Mouse (Mus musculus) MEL (cell line): ENCODE data around the gene Ndc1. TPM values are rescaled to one million over a fixed set of nuclear protein-coding genes. Genes with fewer than 3 reads are reported as not detected.

ENCODE experiments used
- DNase-seq: peaks from one replicate; pipeline ENCODE4 v3.0.0; 2011; ENCODE audit warnings: low read depth, low spot score
- H3K27ac ChIP-seq: 2 replicates; pipeline ENCODE4 v1.5.1; 2012; ENCODE audit warnings: low read depth, mild to moderate bottlenecking, control low read depth, low read length, moderate library complexity; ENCODE audit not compliant: control insufficient read depth
- H3K27me3 ChIP-seq, 2 experiments: fragments of 150-350 bp in 1 of 2; sonication (generic) in 1 of 2; 2 replicates each; pipeline ENCODE4 v1.6.1; 2012; ENCODE audit warnings: low read length in 2 of 2, mild to moderate bottlenecking in 2 of 2, improper control_type of control experiment in 1 of 2, moderate library complexity in 1 of 2; ENCODE audit not compliant: insufficient read depth in 2 of 2, control insufficient read depth in 1 of 2
- H3K36me3 ChIP-seq, 2 experiments: 2 replicates each; pipeline ENCODE4 v1.6.1; 2012 to 2014; ENCODE audit warnings: low read length in 2 of 2, improper control_type of control experiment in 1 of 2, inconsistent platforms in 1 of 2, mild to moderate bottlenecking in 1 of 2; ENCODE audit not compliant: insufficient read depth in 2 of 2, control insufficient read depth in 1 of 2
- H3K4me1 ChIP-seq, 2 experiments: fragments of 150-350 bp in 1 of 2; sonication (generic) in 1 of 2; 2 replicates each; pipeline ENCODE4 v1.6.1; 2012; ENCODE audit warnings: low read length in 2 of 2, improper control_type of control experiment in 1 of 2, mild to moderate bottlenecking in 1 of 2; ENCODE audit not compliant: insufficient read depth in 2 of 2, control insufficient read depth in 1 of 2
- H3K4me3 ChIP-seq, 2 experiments: fragments of 150-350 bp in 1 of 2; sonication (generic) in 1 of 2; 2 replicates each; pipeline ENCODE4 v1.5.1; 2012; ENCODE audit warnings: low read depth in 2 of 2, low read length in 2 of 2, mild to moderate bottlenecking in 2 of 2, moderate library complexity in 2 of 2, control low read depth in 1 of 2, improper control_type of control experiment in 1 of 2; ENCODE audit not compliant: control insufficient read depth in 1 of 2, insufficient read depth in 1 of 2
- H3K79me2 ChIP-seq: 2 replicates; pipeline ENCODE4 v1.6.1; 2012; ENCODE audit warnings: mild to moderate bottlenecking, low read length, moderate library complexity; ENCODE audit not compliant: control insufficient read depth, poor library complexity, insufficient read depth
- H3K9ac ChIP-seq: 2 replicates; pipeline ENCODE4 v1.6.1; 2012; ENCODE audit warnings: low read depth, mild to moderate bottlenecking, control low read depth, low read length, moderate library complexity; ENCODE audit not compliant: control insufficient read depth, poor library complexity, severe bottlenecking
- H3K9me3 ChIP-seq: fragments of 150-350 bp; sonication (generic); replicated peaks from 2 replicates; pipeline ENCODE4 v1.6.1; 2012; ENCODE audit warnings: mild to moderate bottlenecking, low read length, improper control_type of control experiment, moderate library complexity; ENCODE audit not compliant: insufficient read depth
- CTCF ChIP-seq, 3 experiments: IDR thresholded peaks in 2 of 3; conservative IDR thresholded peaks in 1 of 3; 2 replicates each; pipeline ENCODE4 v1.5.1; 2011 to 2012; ENCODE audit warnings: low read length in 3 of 3, low read depth in 2 of 3, mild to moderate bottlenecking in 2 of 3, improper control_type of control experiment in 1 of 3, inconsistent platforms in 1 of 3, mixed read lengths in 1 of 3, moderate library complexity in 1 of 3; ENCODE audit not compliant: control insufficient read depth in 1 of 3, insufficient read depth in 1 of 3, poor library complexity in 1 of 3, severe bottlenecking in 1 of 3
- ELF1 ChIP-seq: IDR thresholded peaks from 2 replicates; pipeline ENCODE4 v1.6.1; 2014; ENCODE audit warnings: low read depth, mild to moderate bottlenecking, inconsistent platforms, low read length, improper control_type of control experiment, moderate library complexity
- EP300 ChIP-seq, 2 experiments: IDR thresholded peaks; 2 replicates each; pipeline ENCODE4 v1.6.1; 2011; ENCODE audit warnings: improper control_type of control experiment in 2 of 2, low read length in 2 of 2, low read depth in 1 of 2, mild to moderate bottlenecking in 1 of 2
- GATA1 ChIP-seq: IDR thresholded peaks from 2 replicates; pipeline ENCODE4 v1.6.1; 2011; ENCODE audit warnings: low read depth, low read length, improper control_type of control experiment
- HCFC1 ChIP-seq: IDR thresholded peaks from 2 replicates; pipeline ENCODE4 v1.6.1; 2012; ENCODE audit warnings: low read depth, mild to moderate bottlenecking, inconsistent platforms, low read length, improper control_type of control experiment, moderate library complexity
- KAT2A ChIP-seq: conservative IDR thresholded peaks from 2 replicates; pipeline ENCODE4 v1.6.1; 2012; ENCODE audit warnings: low read depth, low read length, improper control_type of control experiment, inconsistent platforms
- MAZ ChIP-seq: IDR thresholded peaks from 2 replicates; pipeline ENCODE4 v1.6.1; 2012; ENCODE audit warnings: low read depth, mild to moderate bottlenecking, inconsistent platforms, low read length, improper control_type of control experiment
- NELFE ChIP-seq: IDR thresholded peaks from 2 replicates; pipeline ENCODE4 v1.6.1; 2011; ENCODE audit warnings: low read depth, low read length, improper control_type of control experiment
- POLR2A ChIP-seq, 2 experiments: IDR thresholded peaks; 2 replicates each; pipeline ENCODE4 v1.6.1; 2011 to 2012; ENCODE audit warnings: low read length in 2 of 2, mild to moderate bottlenecking in 2 of 2, control low read depth in 1 of 2, improper control_type of control experiment in 1 of 2, low read depth in 1 of 2, moderate library complexity in 1 of 2; ENCODE audit not compliant: control insufficient read depth in 1 of 2, insufficient read depth in 1 of 2, poor library complexity in 1 of 2
- POLR2AphosphoS2 ChIP-seq: IDR thresholded peaks from 2 replicates; pipeline ENCODE4 v1.6.1; 2011; ENCODE audit warnings: low read length, improper control_type of control experiment
- POLR2AphosphoS5 ChIP-seq: IDR thresholded peaks from 2 replicates; pipeline ENCODE4 v1.6.1; 2012; ENCODE audit warnings: low read depth, borderline replicate concordance, mild to moderate bottlenecking, inconsistent platforms, low read length, moderate library complexity, mixed read lengths
- RAD21 ChIP-seq: IDR thresholded peaks from 2 replicates; pipeline ENCODE4 v1.6.1; 2011; ENCODE audit warnings: mild to moderate bottlenecking, low read depth, low read length, improper control_type of control experiment
- SIN3A ChIP-seq: IDR thresholded peaks from 2 replicates; pipeline ENCODE4 v1.6.1; 2012; ENCODE audit warnings: low read length, improper control_type of control experiment, inconsistent platforms
- SMC3 ChIP-seq: IDR thresholded peaks from 2 replicates; pipeline ENCODE4 v1.6.1; 2011; ENCODE audit warnings: low read depth, low read length, improper control_type of control experiment
- TBP ChIP-seq: IDR thresholded peaks from 2 replicates; pipeline ENCODE4 v1.8.0; 2011; ENCODE audit warnings: low read depth, low read length, improper control_type of control experiment
- UBTF ChIP-seq: IDR thresholded peaks from 2 replicates; pipeline ENCODE4 v1.6.1; 2012; ENCODE audit warnings: low read depth, mild to moderate bottlenecking, inconsistent platforms, low read length, improper control_type of control experiment, moderate library complexity, borderline replicate concordance; ENCODE audit not compliant: insufficient read depth
- USF2 ChIP-seq, 2 experiments: IDR thresholded peaks; 2 replicates each; pipeline ENCODE4 v1.6.1; 2011 to 2012; ENCODE audit warnings: improper control_type of control experiment in 2 of 2, low read length in 2 of 2, borderline replicate concordance in 1 of 2, inconsistent platforms in 1 of 2, low read depth in 1 of 2, mild to moderate bottlenecking in 1 of 2; ENCODE audit not compliant: insufficient read depth in 1 of 2
- ZKSCAN1 ChIP-seq: IDR thresholded peaks from 2 replicates; pipeline ENCODE4 v1.6.1; 2012; ENCODE audit warnings: low read depth, mild to moderate bottlenecking, inconsistent platforms, low read length, improper control_type of control experiment, moderate library complexity
- ZMIZ1 ChIP-seq: IDR thresholded peaks from 2 replicates; pipeline ENCODE4 v1.6.1; 2012; ENCODE audit warnings: low read depth, mild to moderate bottlenecking, inconsistent platforms, low read length, improper control_type of control experiment, moderate library complexity
- polyA plus RNA-seq, 2 experiments: library from polyadenylated mRNA; stranded (reverse) in 1 of 2; unstranded in 1 of 2; fragments of >175 nt in 1 of 2; fragments of >200 nt in 1 of 2; gene quantifications; 2 replicates each; pipeline versions ENCODE4 v1.2.1 to v1.2.4; 2012; ENCODE audit warnings: low replicate concordance in 2 of 2, low read depth in 1 of 2; ENCODE audit not compliant: insufficient read length in 2 of 2, insufficient read depth in 1 of 2, missing spikeins in 1 of 2
- total RNA-seq: library from RNA; depleted of rRNA; stranded (reverse); fragments of 300-350 nt; gene quantifications from 2 replicates; pipeline ENCODE4 v1.2.3, GENCODE M21; 2012

Ndc1 gene
- total and polyA plus RNA-seq, 3 experiments, result 54.0 to 274 (median 57.2) TPM

DNA sequence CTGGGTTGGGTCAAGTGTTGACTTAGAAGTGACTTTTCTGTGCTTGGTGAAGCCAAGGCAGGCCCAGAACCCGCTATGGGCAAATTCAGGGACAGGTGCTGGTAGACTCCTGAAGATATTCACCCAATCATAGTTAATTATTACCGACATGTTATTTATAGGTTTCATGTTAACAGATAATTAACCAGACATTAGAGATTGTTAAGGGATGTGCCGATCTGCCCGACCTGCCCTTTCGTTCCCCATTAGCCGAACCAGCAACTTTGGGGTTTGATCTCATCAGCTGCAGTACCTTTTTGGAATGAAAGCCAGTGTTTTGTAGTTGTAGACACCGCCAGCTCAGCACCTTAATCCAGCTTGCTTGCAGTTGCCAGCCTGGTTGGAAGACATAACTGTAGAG lies 68.9 kb downstream of the Ndc1 start:
- Histone ChIP-seq H3K27ac (no peak overlapping the region), H3K9me3 (no peaks in the 10 kb centered on the region), H3K4me1 (no peaks in the 10 kb centered on the region), H3K9ac (no peak overlapping the region), H3K36me3 (no peaks in the 10 kb centered on the region), H3K79me2 (no peaks in the 10 kb centered on the region), H3K27me3 (peaks cover 0 to 3% of the 10 kb centered on the region in 2 experiments; a peak in 3 of 4 replicates), H3K4me3 (no peak overlapping the region)
- no peak for DNase-seq
- TF ChIP-seq POLR2AphosphoS2 (no peak), USF2 (IDR thresholded peaks at IDR 0.05; ENCODE audit: borderline replicate concordance in 1 of 2, insufficient read depth in 1 of 2, low read depth in 1 of 2, low read length in 2 of 2) (no peak), RAD21 (no peak), UBTF (no peak), SMC3 (no peak), TBP (no peak), GATA1 (no peak), ZKSCAN1 (no peak), ELF1 (no peak), NELFE (no peak), POLR2AphosphoS5 (no peak), CTCF (IDR thresholded peaks at IDR 0.05 in 2 of 3, conservative IDR thresholded peaks at IDR 0.05 in 1 of 3; ENCODE audit: control insufficient read depth in 1 of 3, insufficient read depth in 1 of 3, low read depth in 2 of 3, low read length in 3 of 3, poor library complexity in 1 of 3, severe bottlenecking in 1 of 3) (no peak)

DNA sequence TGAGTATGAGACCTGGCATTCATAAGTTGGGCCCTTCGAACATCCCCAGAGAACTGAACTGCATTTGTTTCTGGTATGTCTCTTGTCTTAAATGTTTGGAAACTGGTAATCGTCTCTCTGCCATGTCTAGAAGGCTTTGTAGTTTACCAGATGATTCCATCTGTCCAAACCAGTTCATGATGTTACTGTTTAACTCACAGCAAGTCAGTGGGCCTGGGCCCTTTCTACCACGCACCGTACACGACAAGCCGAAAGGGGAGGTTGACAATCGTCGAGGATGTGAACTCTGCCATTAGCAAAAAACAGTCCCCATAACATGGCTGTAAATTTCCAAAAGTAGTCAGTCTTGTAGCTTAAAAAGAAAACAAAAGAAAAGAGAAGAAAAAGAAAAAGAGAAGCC lies 71.2 kb downstream of the Ndc1 start:
- H3K9ac ChIP-seq, result no peak overlapping the region
- H3K4me1 ChIP-seq, result no peaks in the 10 kb centered on the region
- H3K27me3 ChIP-seq, result peaks cover 0 to 3% of the 10 kb centered on the region in 2 experiments; a peak in 3 of 4 replicates
- no peak overlapping the region for H3K27ac ChIP-seq
- DNase-seq, result no peak
- no peak overlapping the region for H3K4me3 ChIP-seq
- TF ChIP-seq MAZ, result no peak
- no peak for TF ChIP-seq SIN3A
- no peak for TF ChIP-seq RAD21
- TF ChIP-seq USF2 (IDR thresholded peaks at IDR 0.05; ENCODE audit: borderline replicate concordance in 1 of 2, insufficient read depth in 1 of 2, low read depth in 1 of 2, low read length in 2 of 2), result no peak
- TF ChIP-seq KAT2A, result no peak
- no peak for TF ChIP-seq HCFC1
- no peaks in the 10 kb centered on the region for H3K36me3 ChIP-seq
- no peaks in the 10 kb centered on the region for H3K79me2 ChIP-seq
- H3K9me3 ChIP-seq, result no peaks in the 10 kb centered on the region

DNA sequence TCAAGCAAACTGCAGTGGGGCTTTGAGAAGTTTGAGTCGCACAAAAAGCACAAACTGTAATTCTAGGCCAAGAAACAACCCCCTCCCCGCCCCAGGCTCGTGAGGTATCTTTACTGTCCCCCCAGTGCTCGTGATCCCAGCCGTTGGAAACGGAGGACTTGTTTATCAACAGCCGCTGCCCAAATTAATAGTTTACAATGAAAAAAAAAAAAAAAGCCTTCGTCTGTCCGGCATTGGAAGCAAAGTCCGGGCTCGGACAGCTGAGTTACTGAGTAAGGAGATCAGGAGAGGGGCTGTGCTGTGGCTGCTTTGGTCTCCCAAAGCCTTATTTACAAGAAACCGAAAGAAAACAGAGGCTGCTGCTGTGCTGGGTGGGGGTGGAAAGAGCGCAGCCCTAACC lies 72.7 kb downstream of the Ndc1 start:
- Histone ChIP-seq H3K4me3 (no peak overlapping the region), H3K4me1 (no peaks in the 10 kb centered on the region), H3K9ac (no peak overlapping the region), H3K79me2 (no peaks in the 10 kb centered on the region), H3K36me3 (no peaks in the 10 kb centered on the region), H3K9me3 (no peaks in the 10 kb centered on the region), H3K27me3 (no peaks in the 10 kb centered on the region), H3K27ac (no peak overlapping the region)
- TF ChIP-seq UBTF (no peak), KAT2A (no peak), USF2 (IDR thresholded peaks at IDR 0.05; ENCODE audit: borderline replicate concordance in 1 of 2, insufficient read depth in 1 of 2, low read depth in 1 of 2, low read length in 2 of 2) (no peak), EP300 (IDR thresholded peaks at IDR 0.05; ENCODE audit: low read depth in 1 of 2, low read length in 2 of 2) (no peak), NELFE (no peak), CTCF (IDR thresholded peaks at IDR 0.05 in 2 of 3, conservative IDR thresholded peaks at IDR 0.05 in 1 of 3; ENCODE audit: control insufficient read depth in 1 of 3, insufficient read depth in 1 of 3, low read depth in 2 of 3, low read length in 3 of 3, poor library complexity in 1 of 3, severe bottlenecking in 1 of 3) (no peak), SMC3 (no peak), ZMIZ1 (no peak), POLR2A (IDR thresholded peaks at IDR 0.05; ENCODE audit: control insufficient read depth in 1 of 2, insufficient read depth in 1 of 2, low read depth in 1 of 2, low read length in 2 of 2, poor library complexity in 1 of 2) (no peak), HCFC1 (no peak)
- DNase-seq, result no peak
